Mouse (Mus musculus): Measurements from ENCODE around the gene Vtcn1.
"Not testable (repeated sequence)": the region's sequence is repeated elsewhere in the genome, so short reads cannot be mapped to it uniquely, and the experiment has no call there.

Gene Vtcn1

DNA sequence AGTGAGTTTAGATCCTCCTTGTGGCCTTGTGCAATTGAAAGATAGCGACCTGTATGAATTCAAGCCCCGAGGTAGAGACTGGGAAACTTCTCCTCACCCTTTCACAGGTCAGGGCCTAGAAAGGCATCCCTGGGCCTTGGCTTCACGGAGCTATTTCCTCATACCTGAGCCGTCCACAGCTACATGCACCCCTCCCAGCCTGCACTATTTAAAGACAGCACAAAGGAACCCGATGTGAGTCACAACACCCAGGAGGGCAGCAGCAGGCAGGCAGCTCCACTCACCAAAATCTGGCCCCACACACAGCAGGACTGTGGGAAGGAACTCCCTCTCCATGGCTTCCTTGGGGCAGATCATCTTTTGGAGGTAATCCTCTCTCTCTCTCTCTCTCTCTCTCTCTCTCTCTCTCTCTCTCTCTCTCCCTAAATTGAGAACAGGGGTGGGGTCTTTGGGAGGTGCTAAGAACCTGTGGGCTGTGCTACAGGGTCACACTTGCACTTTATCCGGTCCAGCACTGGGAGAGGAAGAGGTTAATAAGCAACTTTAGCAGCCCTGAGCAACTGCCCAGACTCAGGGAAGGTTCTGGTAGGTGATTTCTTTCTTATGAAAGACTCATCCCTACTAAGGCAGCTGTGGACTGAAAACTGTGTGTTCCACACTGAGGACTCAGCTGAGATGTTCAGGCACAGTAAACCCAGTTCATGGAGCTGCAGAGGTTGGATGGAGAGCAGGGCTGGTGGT, at the start of gene Vtcn1:
TSS of gene Vtcn1 (plus strand) at position 235 of the 741 bp plus-strand sequence.
- Histone ChIP-seq H3K27me3 (ENCODE audit: control insufficient read depth, insufficient read depth, low read length, poor library complexity, severe bottlenecking) (no peaks in the 10 kb centered on the region), H3K36me3 (ENCODE audit: control insufficient read depth, insufficient read depth, low read length, poor library complexity, severe bottlenecking) (no peaks in the 10 kb centered on the region)
- no peak for DNase-seq (ENCODE audit: low read depth, low spot score)

DNA sequence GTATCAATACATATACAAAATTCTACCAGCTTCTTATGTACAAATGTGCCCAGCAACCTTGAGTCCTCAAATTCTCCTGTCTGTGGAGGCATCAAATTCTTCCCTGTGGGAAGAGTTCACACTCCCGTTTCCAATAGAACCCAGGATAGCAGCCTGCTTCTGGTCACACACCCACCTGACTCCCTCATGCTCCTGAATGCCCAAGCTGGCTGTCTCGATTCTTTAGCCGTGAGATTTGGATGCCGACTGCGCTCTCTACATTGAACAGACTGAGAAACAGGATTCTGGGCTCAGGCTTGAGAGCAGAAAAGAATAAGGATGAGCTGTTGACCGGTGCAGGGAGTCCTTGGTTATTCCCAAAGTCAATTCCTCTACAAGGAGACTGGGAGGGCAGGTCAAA, 48.3 kb upstream of the Vtcn1 start:
- H3K36me3 ChIP-seq (ENCODE audit: control insufficient read depth, insufficient read depth, low read length, poor library complexity, severe bottlenecking), result no peaks in the 10 kb centered on the region
- no peak for DNase-seq (ENCODE audit: low read depth, low spot score)
- H3K27me3 ChIP-seq (ENCODE audit: control insufficient read depth, insufficient read depth, low read length, poor library complexity, severe bottlenecking), result no peaks in the 10 kb centered on the region

DNA sequence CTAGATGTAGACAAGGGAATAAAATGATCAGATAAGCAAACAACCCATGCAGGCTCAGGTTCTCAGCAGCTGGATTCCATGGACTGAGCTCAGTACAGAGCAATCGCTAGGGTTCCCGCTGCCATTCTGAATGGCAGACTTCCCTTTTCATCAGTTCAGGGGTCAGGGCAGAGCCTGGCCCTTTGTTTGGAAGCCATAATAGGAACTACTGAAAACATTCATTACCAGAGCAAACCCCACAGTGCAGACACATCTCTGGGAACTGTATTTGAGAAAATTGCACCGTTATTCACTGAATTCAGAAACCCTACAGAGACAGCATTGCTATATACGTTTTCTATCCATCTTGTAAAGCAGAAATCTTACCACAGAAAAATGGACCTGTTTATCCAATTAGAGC, 47.7 kb upstream of the Vtcn1 start:
- no peaks in the 10 kb centered on the region for H3K36me3 ChIP-seq (ENCODE audit: control insufficient read depth, insufficient read depth, low read length, poor library complexity, severe bottlenecking)
- DNase-seq (ENCODE audit: low read depth, low spot score), result no peak

DNA sequence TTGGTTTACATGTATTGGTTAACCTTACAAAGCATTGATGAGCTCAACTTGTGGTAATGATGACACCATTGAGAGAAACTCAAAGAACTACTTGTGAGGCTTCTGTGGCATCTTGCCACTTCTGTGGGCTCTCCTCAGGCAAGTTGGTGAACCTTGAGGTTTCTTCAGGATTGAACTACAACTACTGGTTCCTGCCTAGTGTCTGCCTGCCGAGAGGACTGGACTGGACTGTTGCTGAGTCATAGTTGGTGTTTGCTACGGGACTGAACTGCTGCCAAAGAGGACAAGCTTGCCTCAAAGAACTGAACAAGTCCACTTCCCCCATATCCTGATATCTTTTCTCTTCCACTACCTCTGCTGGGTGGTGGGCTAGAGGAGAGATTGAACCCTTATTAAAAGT, 39.2 kb upstream of the Vtcn1 start:
- Histone ChIP-seq H3K36me3 (ENCODE audit: control insufficient read depth, insufficient read depth, low read length, poor library complexity, severe bottlenecking) (no peaks in the 10 kb centered on the region), H3K27me3 (ENCODE audit: control insufficient read depth, insufficient read depth, low read length, poor library complexity, severe bottlenecking) (no peaks in the 10 kb centered on the region)
- no peak for DNase-seq (ENCODE audit: low read depth, low spot score)

More for the DNA sequence above, 47.7 kb upstream of the Vtcn1 start:
- H3K27me3 ChIP-seq (ENCODE audit: control insufficient read depth, insufficient read depth, low read length, poor library complexity, severe bottlenecking), result no peaks in the 10 kb centered on the region

DNA sequence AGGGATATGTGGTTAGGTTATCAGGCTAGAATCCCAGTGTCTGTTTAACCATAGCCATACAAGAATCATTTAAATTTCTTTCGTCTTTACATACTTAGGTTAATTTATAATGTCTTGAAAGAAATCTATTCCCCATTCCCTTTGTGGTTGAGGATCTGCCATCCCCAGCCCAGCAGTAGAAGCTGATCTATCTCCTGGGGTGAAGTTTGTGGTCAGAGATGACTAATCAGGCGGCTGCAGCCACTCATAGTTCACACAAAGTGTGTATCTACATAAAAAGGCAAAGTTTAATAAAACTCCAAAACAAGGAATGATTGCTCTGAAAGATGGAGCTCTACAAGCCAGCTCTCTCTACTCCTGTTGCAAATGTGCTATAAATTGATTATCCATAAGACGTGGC, 33.6 kb upstream of the Vtcn1 start:
- no peaks in the 10 kb centered on the region for H3K27me3 ChIP-seq (ENCODE audit: control insufficient read depth, insufficient read depth, low read length, poor library complexity, severe bottlenecking)
- DNase-seq (ENCODE audit: low read depth, low spot score), result no peak
- no peaks in the 10 kb centered on the region for H3K36me3 ChIP-seq (ENCODE audit: control insufficient read depth, insufficient read depth, low read length, poor library complexity, severe bottlenecking)

DNA sequence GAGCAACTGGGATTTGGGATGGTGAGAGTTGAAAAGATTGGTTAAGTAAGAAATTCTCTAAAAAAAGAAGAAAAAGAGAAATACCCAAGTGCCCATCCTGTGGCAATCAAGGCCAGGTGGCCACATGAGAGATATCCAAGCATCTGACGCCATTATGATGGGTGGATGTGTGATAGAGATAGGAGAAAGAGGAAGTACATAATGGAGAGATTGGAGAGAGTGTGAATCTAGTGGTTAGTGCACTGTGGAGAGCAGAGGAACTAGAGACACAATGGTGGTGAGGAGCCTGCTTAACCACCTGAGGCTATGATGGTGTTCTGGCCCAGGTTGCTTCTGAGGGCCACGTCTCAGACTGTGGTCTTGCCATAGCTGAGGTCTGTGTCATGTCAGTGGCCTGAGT, 31.9 kb upstream of the Vtcn1 start:
- no peaks in the 10 kb centered on the region for H3K27me3 ChIP-seq (ENCODE audit: control insufficient read depth, insufficient read depth, low read length, poor library complexity, severe bottlenecking)
- no peaks in the 10 kb centered on the region for H3K36me3 ChIP-seq (ENCODE audit: control insufficient read depth, insufficient read depth, low read length, poor library complexity, severe bottlenecking)
- DNase-seq (ENCODE audit: low read depth, low spot score), result no peak

DNA sequence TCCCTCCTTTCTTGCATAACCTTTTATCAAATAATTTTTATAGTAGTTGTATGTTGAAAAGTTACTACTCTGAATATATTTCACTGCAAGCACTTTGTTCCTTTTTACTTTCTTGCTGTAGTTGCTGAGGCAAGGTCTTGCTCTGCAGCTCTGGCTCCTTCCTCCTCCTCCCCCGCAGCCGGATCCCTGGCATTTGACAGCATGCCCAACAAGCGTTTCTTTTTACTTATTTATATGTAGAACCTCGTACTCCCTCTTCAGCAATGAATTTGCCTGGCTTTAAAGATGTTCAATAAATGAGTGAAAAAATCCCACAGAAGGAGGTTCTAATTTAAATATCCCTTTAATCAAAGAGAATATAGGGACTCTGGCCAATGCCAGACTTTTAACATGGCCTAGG, 28.7 kb upstream of the Vtcn1 start:
- no peaks in the 10 kb centered on the region for H3K36me3 ChIP-seq (ENCODE audit: control insufficient read depth, insufficient read depth, low read length, poor library complexity, severe bottlenecking)
- DNase-seq (ENCODE audit: low read depth, low spot score), result no peak

DNA sequence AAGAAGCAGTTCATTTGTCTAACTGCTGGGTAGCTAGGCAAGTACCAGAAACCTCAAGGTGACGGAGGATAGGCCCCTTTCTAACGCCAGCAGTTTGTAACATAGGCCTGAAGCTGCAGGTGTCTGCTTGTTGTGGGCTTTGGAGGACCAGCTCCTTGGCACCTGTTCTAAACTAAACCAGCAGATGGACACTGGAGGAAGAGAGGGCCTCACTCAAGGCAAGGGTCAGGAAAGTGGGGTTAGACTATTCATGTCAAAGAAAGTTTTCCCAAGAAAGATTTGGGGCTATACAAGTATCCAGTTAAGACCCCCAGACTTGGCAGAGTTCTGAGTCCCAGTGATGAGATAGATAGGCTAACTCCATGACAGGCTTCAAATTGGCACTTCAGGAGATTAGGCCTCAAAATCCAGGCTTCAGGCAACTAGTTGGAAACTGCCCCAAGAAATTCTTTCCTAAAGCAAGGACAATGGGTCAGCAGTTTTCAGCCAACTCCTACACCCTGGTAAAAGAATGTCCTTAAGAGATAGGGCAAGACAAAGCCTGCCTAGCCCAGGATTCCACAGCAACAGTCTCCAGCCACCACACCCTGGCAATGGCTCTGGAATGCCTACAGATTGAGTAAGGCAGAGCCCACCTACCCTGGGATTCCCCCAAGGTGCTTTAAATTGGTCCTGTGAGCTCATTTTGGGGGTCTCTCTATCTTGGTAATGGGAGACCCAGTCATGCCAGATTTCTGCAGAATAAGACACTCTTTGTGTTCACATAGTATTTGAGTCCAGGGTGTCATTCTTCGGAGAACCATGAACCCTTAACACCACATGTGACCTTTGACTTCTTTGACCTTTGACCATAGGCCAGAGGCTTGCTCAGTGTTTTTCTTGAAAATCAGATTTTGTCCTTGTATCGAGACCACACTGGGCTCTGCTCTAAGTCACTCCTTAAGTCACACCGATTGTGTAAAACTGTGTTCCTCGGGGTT, 27.8 kb upstream of the Vtcn1 start:
- H3K36me3 ChIP-seq (ENCODE audit: control insufficient read depth, insufficient read depth, low read length, poor library complexity, severe bottlenecking), result no peaks in the 10 kb centered on the region
- no peak for DNase-seq (ENCODE audit: low read depth, low spot score)
- H3K27me3 ChIP-seq (ENCODE audit: control insufficient read depth, insufficient read depth, low read length, poor library complexity, severe bottlenecking), result no peaks in the 10 kb centered on the region

More for the DNA sequence above, 28.7 kb upstream of the Vtcn1 start:
- no peaks in the 10 kb centered on the region for H3K27me3 ChIP-seq (ENCODE audit: control insufficient read depth, insufficient read depth, low read length, poor library complexity, severe bottlenecking)

DNA sequence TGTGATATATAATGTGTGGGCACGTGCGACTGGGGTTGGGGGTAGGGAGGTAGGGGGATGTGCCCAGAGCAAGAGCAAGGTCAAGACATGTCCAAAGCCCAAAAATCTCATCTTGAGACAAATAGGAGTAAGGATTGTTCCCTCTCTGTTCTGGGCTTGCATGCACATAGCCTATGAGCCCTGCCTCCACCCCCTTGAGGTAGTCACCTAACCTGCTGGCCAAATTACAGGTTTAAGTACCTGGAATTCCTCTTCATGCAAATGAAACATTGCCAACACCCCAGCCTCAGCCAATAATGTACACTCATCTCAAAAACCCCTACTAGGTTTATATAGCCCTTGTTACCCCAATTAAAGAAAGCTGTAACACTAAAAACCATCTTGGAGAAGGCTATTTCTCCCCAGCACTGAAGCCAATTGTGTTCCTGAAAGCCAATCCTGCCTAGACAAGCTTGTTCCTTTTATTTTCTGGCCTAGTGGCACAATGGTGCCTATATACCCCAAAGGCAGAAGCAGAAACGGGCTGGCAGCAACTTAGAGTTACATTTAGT, 26.3 kb upstream of the Vtcn1 start:
- no peak for DNase-seq (ENCODE audit: low read depth, low spot score)
- Histone ChIP-seq H3K27me3 (ENCODE audit: control insufficient read depth, insufficient read depth, low read length, poor library complexity, severe bottlenecking) (no peaks in the 10 kb centered on the region), H3K36me3 (ENCODE audit: control insufficient read depth, insufficient read depth, low read length, poor library complexity, severe bottlenecking) (no peaks in the 10 kb centered on the region)

DNA sequence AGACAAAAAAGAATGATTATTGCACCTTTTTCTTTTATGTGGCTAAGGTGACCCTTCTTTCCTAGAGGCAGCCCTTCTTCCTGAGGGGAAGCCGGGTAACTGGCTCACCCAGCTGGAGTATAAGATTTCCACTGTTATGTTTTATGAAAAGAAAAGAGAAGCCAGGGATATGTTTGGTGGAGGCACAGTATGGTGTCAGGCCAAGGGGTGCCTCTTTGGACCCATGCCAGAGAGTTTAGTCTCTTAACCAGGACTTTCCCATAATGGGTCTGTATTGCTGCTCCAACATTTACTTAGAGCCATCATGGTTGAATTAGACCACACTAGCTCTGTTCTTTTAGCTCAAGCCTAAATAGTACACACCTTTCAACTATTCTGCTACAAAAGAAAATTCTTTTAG, 20.3 kb upstream of the Vtcn1 start:
- DNase-seq (ENCODE audit: low read depth, low spot score), result no peak
- H3K27me3 ChIP-seq (ENCODE audit: control insufficient read depth, insufficient read depth, low read length, poor library complexity, severe bottlenecking), result no peaks in the 10 kb centered on the region
- H3K36me3 ChIP-seq (ENCODE audit: control insufficient read depth, insufficient read depth, low read length, poor library complexity, severe bottlenecking), result no peaks in the 10 kb centered on the region

DNA sequence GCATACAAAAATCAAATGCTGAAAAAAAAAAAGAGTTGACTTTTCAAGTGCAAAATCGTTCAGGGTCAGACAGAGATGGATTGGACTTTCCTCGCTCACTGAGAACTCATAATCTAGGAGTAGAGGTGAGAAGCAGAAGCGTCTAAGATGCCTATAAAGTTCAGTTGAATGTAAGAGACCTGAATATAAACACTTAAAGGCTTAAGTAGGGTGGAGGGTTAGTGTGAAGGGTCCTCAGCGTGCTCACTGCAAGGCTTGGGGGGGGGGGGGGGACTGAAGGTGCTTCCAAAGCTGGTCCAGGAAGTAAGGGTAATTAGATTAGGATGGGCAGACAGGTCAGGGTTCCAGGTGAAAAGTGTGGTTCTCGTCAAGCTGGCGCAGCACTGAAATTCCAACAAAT, 19.3 kb upstream of the Vtcn1 start:
- Histone ChIP-seq H3K27me3 (ENCODE audit: control insufficient read depth, insufficient read depth, low read length, poor library complexity, severe bottlenecking) (no peaks in the 10 kb centered on the region), H3K36me3 (ENCODE audit: control insufficient read depth, insufficient read depth, low read length, poor library complexity, severe bottlenecking) (no peaks in the 10 kb centered on the region)
- DNase-seq (ENCODE audit: low read depth, low spot score), result no peak

DNA sequence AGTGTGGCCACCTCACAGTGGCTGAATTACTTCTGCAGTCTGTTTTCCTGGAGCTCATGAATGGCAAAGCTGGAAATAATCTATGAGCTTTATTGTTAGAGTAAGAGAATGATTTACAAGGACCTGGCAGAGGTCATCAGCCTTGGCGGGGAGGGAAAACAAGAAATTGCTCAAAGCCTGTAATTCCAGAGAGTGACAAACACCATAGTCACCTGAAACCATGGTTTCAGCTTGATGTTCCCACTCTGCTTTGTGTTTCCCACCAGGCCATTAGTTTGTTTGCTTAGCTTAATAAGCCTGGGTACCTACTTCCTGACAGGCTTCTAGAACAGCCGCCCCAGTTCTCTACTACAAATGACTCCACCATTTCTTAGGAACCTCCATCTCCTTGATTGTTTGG, 14.8 kb upstream of the Vtcn1 start:
- no peaks in the 10 kb centered on the region for H3K27me3 ChIP-seq (ENCODE audit: control insufficient read depth, insufficient read depth, low read length, poor library complexity, severe bottlenecking)
- no peak for DNase-seq (ENCODE audit: low read depth, low spot score)
- H3K36me3 ChIP-seq (ENCODE audit: control insufficient read depth, insufficient read depth, low read length, poor library complexity, severe bottlenecking), result no peaks in the 10 kb centered on the region

DNA sequence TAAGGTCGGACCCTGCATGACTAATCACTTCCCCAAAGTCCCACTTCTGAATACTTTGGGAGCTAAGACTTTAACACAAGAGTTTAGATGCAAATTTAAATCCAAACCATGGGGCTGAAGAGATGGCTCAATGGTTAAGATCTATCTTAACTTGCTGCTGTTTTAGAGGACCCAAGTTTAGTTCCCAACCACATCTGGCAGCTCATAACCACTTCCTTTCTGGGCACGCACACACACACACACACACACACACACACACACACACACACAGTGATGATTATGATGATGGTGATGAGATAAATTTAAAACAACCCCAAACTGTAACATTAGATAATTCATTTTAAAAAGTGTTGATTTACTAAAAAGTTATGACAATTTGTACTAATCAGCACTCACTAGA, 13.4 kb upstream of the Vtcn1 start:
- Histone ChIP-seq H3K36me3 (ENCODE audit: control insufficient read depth, insufficient read depth, low read length, poor library complexity, severe bottlenecking) (no peaks in the 10 kb centered on the region), H3K27me3 (ENCODE audit: control insufficient read depth, insufficient read depth, low read length, poor library complexity, severe bottlenecking) (no peaks in the 10 kb centered on the region)
- DNase-seq (ENCODE audit: low read depth, low spot score), result no peak

DNA sequence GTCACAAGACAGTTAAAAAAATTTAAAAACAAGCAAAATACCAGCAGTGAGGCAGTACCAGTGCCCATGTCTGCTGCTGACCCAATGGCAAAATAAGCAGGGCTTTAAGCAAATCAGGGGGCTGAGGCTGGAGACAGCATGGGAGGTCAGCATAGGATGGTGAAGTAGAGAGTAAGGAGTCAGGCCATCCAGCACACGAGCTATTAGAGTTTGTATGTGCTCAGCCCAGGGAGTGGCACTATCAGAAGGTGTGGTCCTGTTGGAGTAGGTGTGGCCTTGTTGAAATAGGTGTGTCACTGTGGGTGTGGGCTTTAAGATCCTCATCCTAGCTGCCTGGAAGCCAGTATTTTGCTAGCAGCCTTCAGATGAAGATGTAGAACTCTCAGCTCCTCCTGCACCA, 9.8 kb upstream of the Vtcn1 start:
- not testable (repeated sequence) for DNase-seq (ENCODE audit: low read depth, low spot score); H3K36me3 ChIP-seq (ENCODE audit: control insufficient read depth, insufficient read depth, low read length, poor library complexity, severe bottlenecking); H3K27me3 ChIP-seq (ENCODE audit: control insufficient read depth, insufficient read depth, low read length, poor library complexity, severe bottlenecking)

DNA sequence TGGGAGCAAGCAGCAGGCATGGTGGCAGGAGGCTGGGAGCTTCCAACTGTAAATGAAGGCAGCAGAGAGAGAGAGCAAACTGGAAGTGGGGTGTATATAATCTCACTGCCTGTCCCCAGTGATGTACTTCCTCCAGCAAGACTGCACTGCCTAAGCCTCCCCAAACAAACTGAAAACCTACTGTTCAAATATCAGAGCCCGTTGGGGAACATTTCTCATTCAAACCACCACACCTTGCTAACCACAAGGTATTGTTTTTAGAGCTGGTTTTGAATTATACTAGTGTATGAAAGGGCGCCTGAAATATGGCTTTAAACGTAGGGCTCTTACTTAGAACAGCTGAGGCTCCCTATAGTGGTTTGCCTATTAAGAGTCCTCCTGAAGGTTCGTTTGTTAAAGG, 6.5 kb upstream of the Vtcn1 start:
- no peak for DNase-seq (ENCODE audit: low read depth, low spot score)
- no peaks in the 10 kb centered on the region for H3K27me3 ChIP-seq (ENCODE audit: control insufficient read depth, insufficient read depth, low read length, poor library complexity, severe bottlenecking)

More for the DNA sequence above, 6.5 kb upstream of the Vtcn1 start:
- H3K36me3 ChIP-seq (ENCODE audit: control insufficient read depth, insufficient read depth, low read length, poor library complexity, severe bottlenecking), result no peaks in the 10 kb centered on the region
